Mouse (Mus musculus) lung, postnatal 0 days (tissue): ENCODE results near the gene Rbm34.

Experiments
- CTCF ChIP-seq: IDR thresholded peaks from 2 replicates; pipeline ENCODE4 v1.5.1; 2016; ENCODE audit warnings: antibody characterized with exemption, mild to moderate bottlenecking
- EP300 ChIP-seq: IDR thresholded peaks from 2 replicates; pipeline ENCODE4 v1.6.1; 2016; ENCODE audit warnings: antibody characterized with exemption, mild to moderate bottlenecking, control low read depth

DNA sequence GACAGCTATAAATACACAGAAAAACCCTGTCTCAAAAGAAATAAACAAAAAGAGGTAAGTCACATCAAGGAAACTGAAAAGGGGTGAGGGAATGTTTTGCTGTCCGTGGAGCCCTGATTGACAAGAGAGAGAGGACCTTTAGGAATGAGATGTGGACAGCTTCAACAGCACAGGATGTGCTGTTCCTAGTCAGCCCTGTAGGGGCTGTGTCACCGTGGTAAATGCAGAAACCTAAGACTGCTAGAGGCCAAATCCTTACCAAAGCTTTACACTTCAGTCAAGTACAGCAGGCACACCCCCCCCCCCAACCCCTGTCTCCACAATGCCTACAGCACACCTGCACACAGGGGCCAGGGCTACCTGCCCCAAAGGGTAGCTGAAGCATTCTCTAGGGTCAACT lies 39.2 kb downstream of the Rbm34 start:
- TF ChIP-seq EP300: no peak
- TF ChIP-seq CTCF: peak; percentile 61
